ENCODE assay signal across 9 mouse cellular contexts in the genomic region with DNA sequence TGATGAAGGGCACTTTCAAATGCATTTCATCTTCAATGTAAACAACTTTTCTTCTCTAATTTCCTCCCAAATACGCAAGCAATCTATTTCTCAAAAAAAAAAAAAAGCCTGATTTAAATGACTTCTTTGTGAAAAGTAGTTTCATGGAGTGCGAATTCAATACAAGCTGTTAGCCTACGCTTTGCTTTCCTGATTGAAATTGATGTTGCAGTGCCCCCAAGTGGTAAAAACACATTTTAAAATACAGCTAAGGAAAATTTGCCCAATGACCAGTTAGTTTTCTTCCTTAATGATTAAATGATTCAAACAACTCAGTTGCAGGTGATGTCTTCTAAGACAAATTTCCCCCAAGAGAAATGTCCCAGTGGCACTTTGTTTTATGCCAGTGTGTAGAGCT. TPM values are rescaled to one million over a fixed set of nuclear protein-coding genes. Genes with fewer than 3 reads are reported as not detected.
A peak's percentile ranks its signal among the peaks of the same experiment; 100 is the strongest.
DNase-seq lines count a peak whose midpoint lies in the region; ATAC-seq and TF ChIP-seq lines count a peak whose summit lies in the region.
"Had no signal": no experiment of that assay in that cellular context is flagged by ENCODE, and none has a peak within 500 bp of the region (broad histone marks: within the 10 kb centered on the region; RNA-seq: fewer than 3 reads in every experiment).

No protein-coding gene starts in this region.

- TF ChIP-seq CTCF in liver, adult 2 months (IDR thresholded peaks at IDR 0.05; ENCODE audit: low read depth, low read length): peak; percentile 37

- H3K4me3 ChIP-seq in liver, adult 2 months (ENCODE audit: insufficient read depth, low read depth, low read length): no peak overlapping the region

- peak; percentile 61; the same call in 1 of the 2 replicates for ATAC-seq in megakaryocyte progenitor cell, adult 5-6 weeks (replicated peaks; ENCODE audit: poor library complexity)
- ATAC-seq in erythroid progenitor cell, adult 5-6 weeks (replicated peaks; ENCODE audit: low FRiP score, poor library complexity, severe bottlenecking): no peak

- H3K4me1 ChIP-seq in liver, adult 2 months (ENCODE audit: control insufficient read depth, insufficient read depth, low read length): no peaks in the 10 kb centered on the region

- no peak overlapping the region for H3K9ac ChIP-seq in liver, adult 2 months (ENCODE audit: low read depth, low read length)

- 40% methylated on average over 3 of the region's 3 CpGs for WGBS in liver, adult 2 months

- H3K79me2 ChIP-seq in liver, adult 2 months (ENCODE audit: control insufficient read depth, insufficient read depth, low read length): no peaks in the 10 kb centered on the region

- no peaks in the 10 kb centered on the region for H3K27me3 ChIP-seq in liver, adult 2 months (ENCODE audit: control insufficient read depth, insufficient read depth, low read length)

- TF ChIP-seq POLR2A in liver, adult 2 months (IDR thresholded peaks at IDR 0.05; ENCODE audit: extremely low read depth, insufficient read depth, low read length): no peak

- DNase-seq in gastrocnemius, adult 18-20 months (ENCODE audit: low spot score): peak; percentile 20
- no peak for DNase-seq in gastrocnemius, postnatal 10 days
- DNase-seq in liver, adult 2 months (ENCODE audit: extremely low read depth, low read depth, low spot score): peak; percentile 16
- DNase-seq in liver (no peak), MN1 (ENCODE audit: low spot score) (peak; percentile 60)
- no peak for DNase-seq in frontal cortex, postnatal 25 days (ENCODE audit: low spot score in 2 of 2)

- H3K36me3 ChIP-seq in liver, adult 2 months (ENCODE audit: control insufficient read depth, insufficient read depth, low read length): no peaks in the 10 kb centered on the region

- no peak overlapping the region for H3K27ac ChIP-seq in liver, adult 2 months (replicated peaks; ENCODE audit: insufficient read depth, low read depth, low read length)

RNA-seq across cellular contexts. Expression of gene Apool, which starts 37.3 kb away (rescaled TPM):
- total RNA-seq in gastrocnemius, adult 18-20 months (2021): 10 to 100 TPM; 40.0 to 41.8 TPM
- total RNA-seq in gastrocnemius, postnatal 10 days (2021): 10 to 100 TPM; 61.8 to 62.8 TPM
- 28.8 and 38.8 TPM in 2 replicates for total RNA-seq in liver, adult 2 months (2014; rRNA removed)
- polyA plus RNA-seq in liver, adult 2 months (2012; rRNA removed): 4.3 and 4.6 TPM in 2 replicates
- total RNA-seq in megakaryocyte progenitor cell, adult 5-6 weeks (2015): 30.2 and 30.9 TPM in 2 replicates
- 27.6 and 29.3 TPM in 2 replicates for total RNA-seq in megakaryocyte progenitor cell, adult 5-6 weeks (2017)
- 10.1 and 14.7 TPM in 2 replicates for total RNA-seq in erythroid progenitor cell, adult 5-6 weeks (2015; ENCODE audit: low replicate concordance)
- 0.83 and 7.1 TPM in 2 replicates for total RNA-seq in erythroid progenitor cell, adult 5-6 weeks (2017; ENCODE audit: low replicate concordance)

RNA-seq across cellular contexts. Expression of gene Satl1, which starts 58.2 kb away (rescaled TPM):
- not detected for total RNA-seq in gastrocnemius, adult 18-20 months (2021)
- not detected for total RNA-seq in gastrocnemius, postnatal 10 days (2021)
- total RNA-seq in liver, adult 2 months (2014; rRNA removed): not detected in 2 replicates
- polyA plus RNA-seq in liver, adult 2 months (2012; rRNA removed): not detected in 2 replicates
- total RNA-seq in megakaryocyte progenitor cell, adult 5-6 weeks (2015): not detected in 2 replicates
- total RNA-seq in megakaryocyte progenitor cell, adult 5-6 weeks (2017): not detected in 2 replicates
- total RNA-seq in erythroid progenitor cell, adult 5-6 weeks (2015; ENCODE audit: low replicate concordance): not detected in 2 replicates
- total RNA-seq in erythroid progenitor cell, adult 5-6 weeks (2017; ENCODE audit: low replicate concordance): not detected in 2 replicates
- total RNA-seq: heart, postnatal 14 days had no signal

Comparison
In these comparisons a context has a peak if more than half of its experiments do, and no peak if none do; other contexts are left out.
1. DNase-seq: peak in gastrocnemius, adult 18-20 months (single experiment), liver, adult 2 months (single experiment) and MN1 (single experiment); none in gastrocnemius, postnatal 10 days (single experiment), liver (single experiment) and frontal cortex, postnatal 25 days (0 of 2).